Mouse (Mus musculus) bone marrow macrophage, adult 2 months (primary cell): ENCODE measurements around the gene Aldh1l1.

Source experiments
- CTCF ChIP-seq: IDR thresholded peaks from 2 replicates; pipeline ENCODE4 v1.5.1; 2012; ENCODE audit warnings: low read depth, mild to moderate bottlenecking, low read length, moderate library complexity
- POLR2A ChIP-seq: IDR thresholded peaks from 2 replicates; pipeline ENCODE4 v1.6.1; 2012; ENCODE audit warnings: mild to moderate bottlenecking, low read depth, low read length, borderline replicate concordance

- TF ChIP-seq POLR2A (no peak), CTCF (no peak)
Measured at GRCm38 (mm10) chr6:90470255-90470654, 16.0 kb upstream of the Aldh1l1 start.
